Mouse (Mus musculus) cerebral cortex, adult 2 months (tissue): ENCODE results near the gene Strada.

ENCODE experiments used
- WGBS: fragments of 180-500 bp; shearing (Covaris S2); methylation state at CpG from one replicate; pipeline ENCODE4 v1.1.7; 2018; 5-methylcytosine and 5-hydroxymethylcytosine counted together

Gene Strada

DNA sequence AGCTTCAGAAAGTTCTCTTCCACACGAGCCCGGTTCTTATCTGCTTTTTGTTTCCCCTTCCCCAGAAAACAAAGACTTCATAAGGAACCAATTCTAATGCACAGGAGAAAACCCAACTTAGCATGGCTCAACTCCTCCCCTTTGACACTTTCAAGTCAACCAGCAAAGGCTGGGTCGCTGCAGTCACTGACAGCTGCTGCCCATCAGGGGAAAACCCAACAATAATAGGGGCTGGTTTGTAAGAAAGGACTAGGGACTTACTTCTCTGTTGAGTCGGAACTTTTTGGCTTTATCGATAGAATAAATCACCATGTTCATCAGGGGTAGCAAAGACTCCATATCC lies at the start of gene Strada:
Strada (minus strand) TSS at position 46 of the 343 bp plus-strand sequence.
- WGBS, result 81% methylated on average over 5 of the region's 5 CpGs

DNA sequence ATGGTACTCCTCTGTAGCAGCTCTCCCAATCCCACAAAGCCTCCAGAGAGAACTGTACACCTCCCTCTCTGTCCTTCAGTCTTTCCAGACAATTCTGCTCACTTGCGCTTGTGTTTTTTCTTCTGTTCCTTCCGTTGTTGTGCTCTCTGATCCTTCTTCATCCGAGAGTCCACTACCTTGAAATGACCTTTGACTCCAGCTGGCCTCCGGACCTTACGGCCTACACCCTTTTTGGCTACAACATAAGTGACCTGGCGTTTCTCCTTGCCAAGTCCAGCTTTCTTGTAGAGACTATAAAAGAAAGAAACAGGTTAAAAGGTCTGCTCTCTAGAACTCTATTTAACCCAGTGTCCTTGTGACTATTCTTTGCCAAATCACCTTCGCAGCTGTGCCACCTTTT lies 47.4 kb upstream of the Strada start:
- 88% methylated on average over 7 of the region's 7 CpGs for WGBS

DNA sequence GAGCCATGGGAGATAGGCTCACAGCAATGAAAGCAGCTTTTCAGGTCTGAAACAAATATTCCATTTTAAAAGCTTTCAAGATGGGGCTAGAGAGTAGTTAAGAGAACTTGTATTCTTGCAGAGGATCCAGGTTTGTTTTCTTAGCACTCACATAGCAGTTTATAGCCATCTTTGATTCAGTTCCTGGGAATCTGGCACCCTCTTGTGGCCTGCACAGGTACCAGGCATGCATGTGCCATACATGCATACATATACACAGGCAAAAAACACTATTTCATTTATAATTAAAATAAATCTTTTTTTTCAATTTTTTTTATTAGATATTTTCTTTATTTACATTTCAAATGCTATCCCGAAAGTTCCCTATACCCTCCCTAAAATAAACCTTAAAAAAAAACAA lies 44.9 kb upstream of the Strada start:
- WGBS, result 92% methylated on average over 1 of the region's 1 CpGs

DNA sequence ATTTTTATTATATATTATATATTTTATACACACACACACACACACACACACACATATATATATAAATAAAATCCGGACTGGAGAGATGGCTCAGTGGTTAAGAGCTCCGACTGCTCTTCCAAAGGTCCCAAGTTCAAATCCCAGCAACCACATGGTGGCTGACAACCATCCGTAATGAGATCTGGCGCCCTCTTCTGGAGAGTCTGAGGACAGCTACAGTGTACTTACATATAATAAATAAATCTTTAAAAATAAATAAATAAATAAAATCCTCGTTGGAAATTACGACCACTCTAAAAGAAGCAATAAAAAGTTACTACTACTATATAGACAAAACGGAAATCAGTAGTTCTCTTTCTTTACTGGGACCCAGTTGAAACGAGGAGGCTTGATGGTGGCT lies 32.0 kb upstream of the Strada start:
- WGBS, result 78% methylated on average over 8 of the region's 8 CpGs

DNA sequence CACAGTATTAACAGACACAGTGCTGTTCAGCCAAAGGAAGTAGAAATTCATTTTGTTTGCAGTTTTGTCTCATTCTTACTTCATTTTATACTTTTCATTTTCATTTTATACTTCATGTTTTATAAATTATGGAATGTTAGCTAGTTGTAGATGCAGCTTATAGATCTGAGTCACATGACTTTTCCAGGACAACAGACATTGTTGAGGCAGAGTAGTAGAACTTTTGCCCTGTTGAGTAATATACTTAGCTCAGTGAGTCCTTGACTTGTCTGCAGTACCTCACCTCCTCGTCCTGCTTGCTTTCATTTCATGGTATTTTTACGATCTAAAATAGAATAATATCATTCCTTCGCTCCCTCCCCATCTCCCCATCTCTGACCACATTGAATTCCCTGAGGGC lies 18.6 kb upstream of the Strada start:
- whole genome bisulfite sequencing, result 85% methylated on average over 3 of the region's 3 CpGs

DNA sequence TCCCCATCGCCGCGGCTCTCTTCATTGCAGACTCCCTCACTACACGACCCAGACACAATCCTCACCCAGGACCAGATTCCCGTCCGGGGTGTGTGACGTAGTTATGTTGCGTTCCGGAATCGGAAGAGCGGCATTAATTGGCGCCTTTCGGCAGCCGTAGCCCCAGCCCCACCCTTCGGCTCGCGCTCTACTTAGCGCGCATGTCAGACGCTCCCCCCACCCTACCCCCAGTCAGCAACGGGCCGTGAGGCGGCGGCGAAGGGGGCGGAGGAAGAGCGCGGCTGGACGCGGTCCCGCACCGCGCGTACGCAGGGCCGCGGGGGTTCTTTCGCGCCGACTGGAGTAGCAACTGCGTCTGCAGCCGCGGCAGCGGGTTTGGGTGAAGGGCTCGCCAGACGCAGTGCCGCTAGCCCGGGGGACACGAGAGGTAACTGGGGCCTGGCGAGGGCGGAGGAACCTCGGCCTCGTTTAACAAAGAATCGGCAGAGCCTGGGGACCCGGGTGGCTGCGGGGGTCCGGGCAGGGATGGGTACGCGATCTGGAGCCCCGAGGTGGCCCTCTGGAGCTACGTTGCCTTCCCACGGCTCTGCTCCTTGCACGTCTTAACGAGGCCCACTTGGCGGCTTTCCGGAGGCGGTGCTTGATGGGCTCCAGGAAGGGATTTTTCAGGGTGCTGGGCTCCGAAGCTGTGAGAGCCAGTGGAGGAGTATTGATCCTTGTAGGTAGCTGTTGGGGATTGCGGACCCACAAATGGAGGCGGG lies 14.9 kb upstream of the Strada start, which contains the start of gene Ddx42:
Ddx42 (plus strand) TSS at position 197 of the 761 bp plus-strand sequence.
- WGBS, result under 1% methylated on average over 70 of the region's 70 CpGs

DNA sequence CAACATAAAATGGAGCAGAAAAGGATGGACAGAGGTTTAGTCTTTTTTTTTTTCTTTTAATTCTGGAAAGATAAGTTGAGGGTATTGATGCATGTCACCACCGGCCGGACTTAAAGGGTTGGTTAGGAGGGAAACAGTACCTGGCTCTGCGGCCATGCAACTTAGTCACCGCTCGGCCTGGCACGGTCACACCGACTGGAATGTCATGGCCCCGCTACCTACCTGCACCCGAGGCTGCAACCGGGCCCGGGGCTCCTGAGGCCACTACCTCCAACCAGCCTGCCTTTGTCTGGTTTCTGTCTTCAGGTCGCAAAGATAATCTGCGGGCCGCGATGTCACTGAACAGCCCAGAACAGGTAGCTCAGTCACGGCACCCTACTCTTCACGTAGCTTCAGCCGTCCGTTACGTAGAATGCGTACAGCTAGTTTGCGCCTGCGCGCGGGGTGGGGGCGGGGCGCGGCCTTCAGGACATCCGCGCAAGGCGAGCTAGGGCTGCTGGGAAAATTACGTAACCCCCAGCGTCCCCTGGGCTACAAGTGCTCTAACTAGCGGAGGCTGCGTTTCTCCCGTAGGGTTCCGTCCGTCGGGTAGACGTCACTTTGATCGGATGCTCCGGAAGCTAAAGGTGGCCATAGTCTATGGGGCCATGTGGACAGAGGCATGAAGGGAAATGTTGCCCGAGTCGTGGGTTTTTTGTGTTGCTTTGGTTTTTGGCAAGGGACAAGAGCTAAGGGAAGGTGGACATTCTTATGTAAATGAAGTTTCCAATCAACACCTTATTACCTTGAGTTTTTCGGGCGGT lies 14.2 kb upstream of the Strada start, which contains the start of gene Ccdc47:
Ccdc47 (minus strand) TSS at position 418 of the 803 bp plus-strand sequence.
- WGBS, result under 1% methylated on average over 46 of the region's 46 CpGs

DNA sequence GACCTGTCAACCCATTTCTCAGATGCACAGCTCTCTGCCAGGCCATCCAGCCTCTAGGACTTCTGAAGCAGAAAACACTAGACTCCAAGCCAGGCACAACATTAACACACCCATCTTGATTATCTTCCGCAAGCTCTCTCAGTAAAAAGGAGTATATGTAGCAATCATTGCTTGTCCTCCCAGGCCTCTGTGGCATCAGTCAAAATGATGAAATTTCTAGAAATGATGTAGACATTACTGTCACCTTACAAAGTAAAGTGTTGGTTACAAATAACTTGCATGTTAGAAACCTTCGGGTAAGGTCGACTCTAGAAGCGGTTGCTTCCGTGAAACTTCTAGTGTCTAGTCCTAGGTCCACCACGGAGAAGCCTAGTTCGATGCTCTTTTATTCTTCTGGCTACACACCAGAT lies 13.5 kb upstream of the Strada start:
- 14% methylated on average over 7 of the region's 7 CpGs for WGBS

DNA sequence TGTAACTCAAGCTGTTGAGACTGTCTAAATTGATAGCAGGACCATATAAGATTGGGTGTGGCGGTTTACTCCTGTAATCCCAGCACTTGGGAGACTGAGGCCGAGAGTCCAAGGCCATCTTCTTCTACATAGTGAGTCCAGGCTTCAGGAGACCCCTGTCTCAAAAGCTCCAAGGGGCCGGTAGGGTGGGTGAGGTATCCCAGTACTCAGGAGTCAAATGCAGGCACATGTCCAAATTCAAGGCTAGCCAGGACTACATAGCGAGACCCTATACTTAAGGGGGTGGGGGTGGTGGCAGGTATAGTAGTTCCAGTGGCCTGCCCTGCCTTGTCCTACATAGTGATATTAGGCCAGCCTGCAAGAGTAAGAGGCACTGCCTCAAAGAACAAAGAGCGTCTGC lies 12.9 kb upstream of the Strada start:
- WGBS, result 87% methylated on average over 5 of the region's 5 CpGs

DNA sequence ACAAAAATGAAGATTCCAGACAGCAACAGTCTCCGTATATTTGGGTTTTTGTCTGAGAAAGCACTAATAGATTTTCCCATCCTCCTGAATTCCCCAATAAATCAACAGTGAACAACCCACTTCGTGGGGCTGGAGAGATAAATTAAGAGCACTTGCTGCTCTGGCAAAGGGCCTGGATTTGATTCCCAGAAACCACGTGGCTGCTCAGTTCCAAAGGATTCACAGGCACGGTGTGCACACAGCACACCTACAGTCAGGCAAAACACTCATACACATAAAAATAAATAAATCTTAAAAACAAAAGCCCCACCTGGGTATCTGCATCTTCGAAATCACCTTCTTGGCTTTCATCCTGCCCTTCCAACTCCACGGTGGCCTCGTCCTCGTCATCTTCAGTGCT lies 10.8 kb upstream of the Strada start:
- WGBS, result 69% methylated on average over 8 of the region's 8 CpGs

DNA sequence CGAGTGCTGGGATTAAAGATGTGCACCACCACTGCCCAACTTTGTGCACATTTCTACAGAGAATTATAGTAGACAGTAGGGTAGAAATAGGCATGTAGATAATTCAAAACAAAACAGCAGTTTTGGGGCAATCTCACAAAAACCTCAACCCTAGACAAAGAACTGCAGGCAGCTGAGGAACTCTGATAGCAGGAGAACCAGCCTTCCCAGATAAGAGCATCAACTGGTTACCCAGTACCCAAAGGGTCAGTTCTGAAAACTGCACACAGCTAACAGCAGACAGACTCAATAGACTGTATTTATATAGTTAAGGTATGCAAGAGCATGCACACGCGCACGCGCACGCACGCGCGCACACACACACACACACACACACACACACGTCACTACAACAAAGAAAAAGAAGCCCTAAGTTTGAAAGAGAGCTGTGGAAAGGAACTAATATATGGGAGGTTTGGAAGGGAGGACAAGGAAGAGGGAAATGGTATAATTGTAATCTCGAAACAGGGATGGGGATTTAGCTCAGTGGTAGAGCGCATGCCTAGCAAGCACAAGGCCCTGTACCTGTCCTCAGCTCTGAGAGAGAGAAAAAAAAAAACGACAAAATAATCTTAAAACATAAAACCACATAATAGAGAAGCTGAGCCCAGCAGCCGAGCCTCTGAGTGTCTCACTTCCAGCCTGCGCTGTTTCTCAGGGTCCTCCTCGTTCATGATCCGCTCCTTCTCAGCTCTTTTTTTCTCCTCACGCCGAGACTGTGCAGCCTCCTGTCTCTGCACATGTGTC lies 438 bp downstream of the Strada start:
- WGBS, result 91% methylated on average over 19 of the region's 19 CpGs

DNA sequence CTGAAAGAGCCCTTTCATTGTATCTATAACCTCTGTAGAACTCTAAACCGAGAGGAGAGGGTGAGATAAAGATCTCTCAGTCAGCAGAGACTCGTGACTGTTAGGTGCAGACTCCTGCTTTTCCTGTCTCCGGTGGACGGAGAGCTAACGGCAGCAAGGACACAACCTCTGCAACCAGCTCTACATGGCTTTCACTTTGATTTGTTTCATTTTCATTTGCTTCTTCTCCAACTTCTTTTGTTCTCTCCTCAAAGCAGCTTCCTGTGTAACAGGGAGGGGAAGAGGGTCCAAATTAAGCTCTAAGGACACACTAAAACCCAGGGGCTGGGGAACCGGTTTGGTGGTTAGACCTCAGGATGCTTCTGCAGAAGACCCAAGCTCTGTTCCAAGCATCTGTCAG lies 1.2 kb downstream of the Strada start:
- 73% methylated on average over 6 of the region's 6 CpGs for WGBS

DNA sequence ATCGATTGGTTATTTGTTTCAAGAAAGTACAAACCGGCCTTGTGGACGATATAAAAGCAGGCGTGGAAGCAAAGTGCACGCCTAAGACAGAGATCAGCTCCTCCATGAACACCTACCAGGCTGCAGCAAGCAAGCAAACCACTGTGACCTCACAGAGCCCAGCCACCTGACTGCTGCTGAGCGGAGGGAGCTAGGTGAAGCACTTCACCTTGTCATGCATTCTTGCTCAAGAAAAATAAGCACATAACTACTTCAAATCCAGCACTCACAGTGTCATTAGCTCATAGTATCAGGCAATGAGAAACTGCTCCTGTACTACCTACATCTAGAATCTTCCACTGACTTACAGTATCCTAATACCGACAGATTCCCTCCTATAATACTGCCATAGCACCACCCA lies 2.0 kb downstream of the Strada start:
- 79% methylated on average over 7 of the region's 7 CpGs for WGBS

DNA sequence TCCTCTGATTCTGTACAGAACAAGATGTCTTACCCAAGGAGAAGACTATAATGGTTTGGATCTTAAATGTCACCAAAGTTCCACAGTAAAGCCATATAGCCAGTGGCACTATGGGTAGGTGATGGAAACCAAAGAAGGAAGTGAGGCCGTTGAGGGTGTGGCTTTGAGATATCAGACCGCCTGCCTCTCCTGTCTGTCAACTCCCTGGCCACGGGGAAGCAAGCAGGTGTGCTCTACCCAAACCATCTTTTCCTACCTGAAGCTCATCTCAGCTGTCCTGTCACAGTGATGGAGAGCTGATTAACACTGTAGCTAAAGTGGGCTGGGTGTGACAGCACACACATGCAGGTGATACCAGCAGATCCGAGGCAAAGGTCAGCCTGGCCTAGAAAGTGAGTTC lies 3.7 kb downstream of the Strada start:
- WGBS, result 92% methylated on average over 4 of the region's 4 CpGs

DNA sequence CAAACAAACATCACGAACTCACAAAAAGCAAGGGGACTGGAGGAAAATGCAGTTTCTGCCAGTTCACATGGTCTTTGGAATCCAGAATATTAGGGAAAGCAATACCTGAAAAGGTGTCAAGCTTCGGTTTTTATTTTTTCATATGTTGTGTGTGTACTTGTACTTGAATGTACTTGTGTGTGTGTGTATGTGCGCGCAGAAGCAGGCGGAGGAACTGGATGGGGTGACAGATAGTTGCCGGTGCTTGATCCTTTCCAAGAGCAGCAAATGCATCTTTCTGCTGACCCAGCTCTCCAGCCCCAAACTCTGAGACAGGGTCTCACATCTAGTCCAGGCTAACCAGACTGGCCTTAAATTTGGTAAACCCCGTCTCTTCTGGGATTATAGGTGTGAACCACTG lies 7.1 kb downstream of the Strada start:
- 88% methylated on average over 7 of the region's 7 CpGs for WGBS

DNA sequence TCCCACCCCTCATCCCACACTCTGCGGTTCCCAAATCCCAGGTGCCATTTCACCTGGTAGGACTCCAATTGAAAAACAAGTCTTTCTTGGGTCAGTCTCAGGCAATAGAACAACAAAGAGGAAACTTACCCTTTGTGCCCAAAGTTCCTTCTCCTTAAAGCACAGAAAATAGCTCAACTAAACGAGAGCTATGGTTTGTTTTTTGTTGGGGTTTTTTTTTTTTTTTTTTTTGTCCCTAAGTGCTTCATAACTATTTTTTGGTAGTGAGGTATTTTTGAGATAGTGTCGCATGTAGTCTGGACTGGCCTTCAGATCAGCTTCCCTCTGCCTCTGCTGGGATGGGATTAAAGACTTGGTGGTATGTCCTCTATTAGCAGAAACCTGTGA lies 7.8 kb downstream of the Strada start:
- WGBS, result 16% methylated on average over 3 of the region's 3 CpGs

DNA sequence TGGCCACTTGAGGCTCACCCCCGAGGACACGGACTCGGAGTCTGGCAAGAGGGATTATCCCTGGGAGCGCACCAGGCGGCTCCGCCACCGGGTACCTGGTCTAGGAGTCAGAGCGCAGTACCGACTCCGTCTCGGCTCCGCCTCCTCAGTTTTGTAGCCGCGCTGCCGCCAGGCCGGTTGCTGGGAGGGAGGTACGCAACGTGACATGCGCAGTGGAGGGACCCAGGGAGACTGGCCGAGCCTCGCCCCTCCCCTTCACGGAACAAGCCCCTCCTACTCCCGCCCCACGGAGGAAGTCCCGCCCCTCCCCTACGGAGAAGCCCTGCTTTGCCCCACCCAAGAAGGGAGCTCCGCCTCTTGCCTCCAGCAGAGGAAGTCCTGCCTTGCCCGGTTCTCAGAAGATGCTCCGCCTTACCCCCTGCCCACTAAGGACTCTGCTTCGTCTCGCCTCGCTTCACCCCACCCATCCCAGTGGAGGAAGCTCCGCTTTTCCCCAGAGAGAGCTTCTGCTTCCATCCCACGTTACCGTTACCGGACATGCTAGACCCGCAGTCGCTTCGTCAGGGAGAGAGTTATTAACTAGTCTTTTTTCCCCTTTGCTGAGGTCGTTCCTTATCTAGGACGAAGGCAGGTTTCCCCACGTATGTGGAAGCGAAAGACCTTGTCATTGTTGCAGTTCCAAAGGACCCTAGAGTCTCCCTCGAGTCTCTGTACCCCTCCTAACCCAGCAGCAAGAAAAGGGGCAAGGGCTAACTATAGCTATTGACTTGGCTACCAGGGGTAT lies 8.4 kb downstream of the Strada start:
- under 1% methylated on average over 43 of the region's 44 CpGs for WGBS

DNA sequence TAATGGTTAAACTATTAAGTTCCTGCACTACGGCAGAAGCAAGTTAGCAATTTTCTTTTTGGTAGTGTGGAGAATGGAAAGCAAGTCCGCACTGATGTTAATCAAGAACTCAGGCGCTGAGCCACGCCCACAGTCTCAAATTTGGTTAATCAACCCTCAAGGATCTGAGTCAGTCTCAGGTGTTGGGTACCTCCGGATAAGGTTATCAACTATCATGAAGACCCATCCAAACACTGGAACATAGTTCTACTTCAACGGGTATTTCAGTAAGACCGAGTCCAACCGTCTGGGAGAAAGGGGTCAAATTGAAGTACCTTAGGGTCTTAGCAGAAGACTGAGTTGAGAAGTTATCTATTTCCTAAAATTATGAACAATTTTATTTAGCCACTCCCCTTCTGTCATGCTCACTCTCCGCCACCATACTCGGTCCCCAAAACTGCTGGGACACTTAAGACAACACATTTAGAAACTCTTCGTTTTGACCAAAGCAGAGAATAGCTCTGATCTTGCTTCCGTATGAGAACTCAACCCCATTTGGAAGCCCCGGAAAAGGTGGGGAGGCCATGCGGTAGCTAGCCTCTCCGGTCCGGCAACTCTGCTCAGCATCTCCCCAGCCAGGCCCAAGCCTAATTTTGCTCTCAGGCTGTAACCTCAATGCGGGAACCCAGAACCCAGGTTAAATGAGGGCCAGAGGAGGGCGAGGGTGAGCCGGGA lies 9.2 kb downstream of the Strada start:
- WGBS, result 8% methylated on average over 19 of the region's 19 CpGs

DNA sequence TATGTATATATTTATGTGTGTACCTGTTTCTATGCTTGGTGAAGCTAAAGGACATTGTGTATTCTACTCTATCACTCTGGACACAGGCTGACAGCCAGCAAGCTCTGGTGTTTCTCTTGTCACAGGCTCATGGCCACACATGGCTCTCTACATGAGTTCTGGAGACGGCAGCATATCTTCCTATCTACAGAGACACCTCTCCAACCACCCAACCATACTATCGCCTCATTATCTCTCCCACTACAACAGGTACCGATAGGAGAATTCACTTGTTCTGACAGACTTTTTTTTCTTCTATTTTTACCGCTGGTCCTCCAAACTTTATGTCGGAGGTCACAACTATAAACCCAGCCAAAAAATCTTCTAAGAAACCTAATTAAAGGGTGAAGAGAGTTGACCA lies 9.7 kb downstream of the Strada start:
- 86% methylated on average over 5 of the region's 5 CpGs for WGBS

DNA sequence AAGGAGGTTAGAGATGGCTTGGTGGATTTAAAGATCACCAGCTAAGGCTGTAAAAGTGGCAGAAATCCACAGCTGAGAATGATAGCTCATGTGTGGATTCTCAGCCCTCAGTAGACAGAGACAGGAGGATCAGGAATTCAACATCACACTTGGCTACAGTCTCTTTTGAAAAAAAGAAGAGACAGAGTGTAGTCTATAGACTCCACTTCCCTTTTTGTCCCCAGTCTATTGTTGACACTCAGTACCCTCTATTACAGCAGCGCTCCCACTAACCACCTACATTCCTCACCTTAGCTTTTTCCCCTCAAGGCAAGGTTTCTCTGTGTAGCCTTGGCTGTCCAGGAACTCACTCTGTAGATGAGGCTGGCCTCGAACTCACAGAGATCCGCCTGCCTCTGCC lies 10.3 kb downstream of the Strada start:
- WGBS, result 97% methylated on average over 3 of the region's 3 CpGs

DNA sequence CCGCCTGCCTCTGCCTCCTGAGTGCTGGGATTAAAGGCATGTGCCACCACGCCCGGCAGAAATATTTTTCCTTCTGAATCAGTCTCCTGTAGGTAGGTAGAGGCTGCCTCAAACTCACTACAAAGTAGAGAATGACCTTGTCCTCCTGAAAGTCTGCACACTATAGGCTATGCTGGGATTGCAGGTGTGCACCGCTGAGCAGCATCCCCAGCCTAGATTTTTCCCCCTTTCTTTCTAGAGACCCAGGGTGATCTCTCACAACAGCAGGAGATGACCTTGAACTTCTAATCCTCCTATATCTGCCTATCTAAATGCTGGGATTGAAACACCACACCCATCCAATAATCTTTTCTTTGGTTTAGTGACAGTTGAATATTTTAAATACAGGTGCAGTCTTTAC lies 14.6 kb downstream of the Strada start:
- 98% methylated on average over 4 of the region's 4 CpGs for WGBS
